Mouse (Mus musculus) large intestine, adult 2 months (tissue): ENCODE results near the gene Skint9. TPM values are rescaled to one million over a fixed set of nuclear protein-coding genes. Genes with fewer than 3 reads are reported as not detected.
"Not testable (repeated sequence)": the region's sequence is repeated elsewhere in the genome, so short reads cannot be mapped to it uniquely, and the experiment has no call there.

ENCODE experiments used
- DNase-seq: peaks from one replicate; pipeline ENCODE4 v3.0.0-alpha.2; 2012; ENCODE audit warnings: low read depth, low spot score
- WGBS: fragments of 180-500 bp; shearing (Covaris S2); methylation state at CpG from one replicate; pipeline ENCODE4 v1.1.7; 2018; 5-methylcytosine and 5-hydroxymethylcytosine counted together
- polyA plus RNA-seq: library from polyadenylated mRNA; depleted of rRNA; stranded (reverse); fragments of >200 nt; gene quantifications from 2 replicates; pipeline ENCODE4 v1.2.3, GENCODE M21; 2012; rRNA removed

Skint9 gene
- not detected in 2 replicates for polyA plus RNA-seq

GRCm38 (mm10) chr4:112433885-112434284, at the start of gene Skint9:
Skint9 (minus strand) TSS chr4:112433985.
- no peak for DNase-seq

GRCm38 (mm10) chr4:112432685-112433084, 1.1 kb downstream of the Skint9 start:
- no peak for DNase-seq
- WGBS, result 48% methylated on average over 1 of the region's 1 CpGs

- DNase-seq, result no peak
These were observed 1.6 kb downstream of the Skint9 start for GRCm38 (mm10) chr4:112432223-112432622.

- 91% methylated on average over 17 of the region's 17 CpGs for WGBS
- not testable (repeated sequence) for DNase-seq
These were observed 84.7 kb downstream of the Skint9 start for GRCm38 (mm10) chr4:112349111-112349510.

Other genes with a start within 250 kb of the Skint9 start
- 0.03 TPM in 1 of 2 replicates, not detected in the other for gene Skint3, start 201.7 kb downstream of the Skint9 start, polyA plus RNA-seq
- not detected in 2 replicates for gene Skint2, start 123.2 kb upstream of the Skint9 start, polyA plus RNA-seq